Comparison of ENCODE assay signal across 21 mouse cellular contexts in genomic region chr2:151751330-151751729, GRCm38 (mm10). TPM values are rescaled to one million over a fixed set of nuclear protein-coding genes. Genes with fewer than 3 reads are reported as not detected.
"Had no signal": no experiment of that assay in that cellular context is flagged by ENCODE, and none has a peak within 500 bp of the region (broad histone marks: within the 10 kb centered on the region; RNA-seq: fewer than 3 reads in every experiment).

No protein-coding gene starts in this region.

- H3K4me1 ChIP-seq: liver, embryonic 15.5 days; neural tube, embryonic 13.5 days had no signal

- H3K27me3 ChIP-seq: neural tube, embryonic 15.5 days had no signal

- H3K4me3 ChIP-seq: liver, embryonic 15.5 days; midbrain, embryonic 10.5 days; midbrain, embryonic 12.5 days; myocyte; neural tube, embryonic 13.5 days; neural tube, embryonic 15.5 days had no signal

- H3K9me3 ChIP-seq: liver, embryonic 15.5 days; midbrain, embryonic 10.5 days; midbrain, embryonic 12.5 days; neural tube, embryonic 13.5 days; neural tube, embryonic 15.5 days had no signal

- H3K27ac ChIP-seq: liver, embryonic 15.5 days; midbrain, embryonic 10.5 days; midbrain, embryonic 12.5 days; neural tube, embryonic 13.5 days; neural tube, embryonic 15.5 days had no signal

- DNase-seq: liver, postnatal 0 days; lung, embryonic 14.5 days; lung, postnatal 10 days; lung, postnatal 4 days; midbrain, embryonic 14.5 days; retina, postnatal 1 day; right cerebral cortex, adult 18-20 months; right cerebral cortex, postnatal 25 days; right cerebral cortex, postnatal 4 days; spleen, adult 18-20 months; thymus, adult 18-20 months; thymus, postnatal 14 days; thymus, postnatal 36 days had no signal

- H3K36me3 ChIP-seq: liver, embryonic 15.5 days; midbrain, embryonic 10.5 days; midbrain, embryonic 12.5 days; neural tube, embryonic 13.5 days; neural tube, embryonic 15.5 days had no signal

RNA-seq across cellular contexts. Expression of gene Tmem74b, which starts 49.5 kb away (rescaled TPM):
- total RNA-seq: megakaryocyte, adult 5-6 weeks; megakaryocyte-erythroid progenitor cell, adult 5-6 weeks had no signal
- polyA plus RNA-seq: myocyte had no signal
